Mouse (Mus musculus): ENCODE measurements around the gene Ifna15.
"Not testable (repeated sequence)": the region's sequence is repeated elsewhere in the genome, so short reads cannot be mapped to it uniquely, and the experiment has no call there.

The Ifna15 gene

DNA sequence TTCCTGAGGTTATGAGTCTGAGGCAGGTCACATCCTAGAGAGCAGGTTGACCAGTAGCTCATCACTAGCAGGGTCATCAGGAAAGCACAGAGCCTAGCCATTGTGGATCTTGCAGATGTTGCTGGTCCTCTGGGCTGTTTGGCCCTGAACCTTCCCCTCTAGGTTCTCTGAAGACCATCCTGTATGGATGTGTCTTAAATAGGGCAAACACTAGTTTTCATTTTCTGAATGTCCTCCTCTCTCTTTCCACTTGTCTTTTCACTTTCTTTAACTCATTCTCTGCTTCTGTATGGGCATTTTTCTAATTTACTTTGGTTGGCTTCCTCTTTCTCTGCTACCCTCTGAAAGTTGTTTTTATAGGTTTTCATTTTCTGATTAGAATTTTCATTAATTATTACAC, at the start of gene Ifna15:
TSS of gene Ifna15 (minus strand) at position 101 of the 400 bp plus-strand sequence.
- not testable (repeated sequence) for DNase-seq (ENCODE audit: low read depth, low spot score)

DNA sequence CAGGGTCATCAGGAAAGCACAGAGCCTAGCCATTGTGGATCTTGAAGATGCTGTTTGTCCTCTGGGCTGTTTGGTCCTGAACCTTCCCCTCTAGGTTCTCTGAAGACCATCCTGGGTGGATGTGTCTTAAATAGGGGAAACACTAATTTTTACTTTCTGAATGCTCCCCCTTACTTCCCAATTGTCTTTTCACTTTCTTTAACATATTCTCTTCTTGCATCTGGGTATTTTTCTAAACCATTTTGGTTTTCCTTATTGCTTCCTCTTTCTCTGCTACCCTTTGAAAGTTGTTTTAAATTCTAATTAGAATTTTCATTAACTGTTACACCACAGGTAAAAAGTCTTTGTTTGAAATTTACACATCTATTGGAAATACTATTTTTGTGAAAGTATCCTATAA, 45.2 kb upstream of the Ifna15 start, which contains the start of gene Ifna12:
TSS of gene Ifna12 (minus strand) at position 101 of the 400 bp plus-strand sequence.
- no peak for DNase-seq (ENCODE audit: low read depth, low spot score)

DNA sequence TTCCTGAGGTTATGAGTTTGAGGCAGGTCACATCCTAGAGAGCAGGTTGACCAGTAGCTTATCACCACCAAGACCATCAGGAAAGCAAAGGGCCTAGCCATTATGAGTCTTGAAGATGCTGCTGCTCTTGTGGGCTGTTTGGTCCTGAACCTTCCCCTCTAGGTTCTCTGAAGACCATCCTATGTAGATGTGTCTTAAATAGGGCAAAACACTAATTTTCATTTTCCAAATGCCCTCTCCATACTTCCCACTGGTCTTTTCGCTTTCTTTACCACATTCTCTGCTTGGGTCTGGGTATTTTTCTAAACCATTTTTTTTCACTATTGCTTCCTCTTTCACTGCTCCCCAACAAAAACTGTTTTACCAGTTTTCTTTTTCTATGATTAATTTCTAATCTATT, 34.2 kb upstream of the Ifna15 start, which contains the start of gene Ifna9:
TSS of gene Ifna9 (minus strand) at position 101 of the 400 bp plus-strand sequence.
- DNase-seq (ENCODE audit: low read depth, low spot score) = no peak

- DNase-seq (ENCODE audit: low read depth, low spot score) = no peak
These were observed 13.7 kb upstream of the Ifna15 start, which contains the start of gene Ifna14 for GRCm38 (mm10) chr4:88571698-88572097. Gene Ifna14 (minus strand): TSS chr4:88571798.

DNA sequence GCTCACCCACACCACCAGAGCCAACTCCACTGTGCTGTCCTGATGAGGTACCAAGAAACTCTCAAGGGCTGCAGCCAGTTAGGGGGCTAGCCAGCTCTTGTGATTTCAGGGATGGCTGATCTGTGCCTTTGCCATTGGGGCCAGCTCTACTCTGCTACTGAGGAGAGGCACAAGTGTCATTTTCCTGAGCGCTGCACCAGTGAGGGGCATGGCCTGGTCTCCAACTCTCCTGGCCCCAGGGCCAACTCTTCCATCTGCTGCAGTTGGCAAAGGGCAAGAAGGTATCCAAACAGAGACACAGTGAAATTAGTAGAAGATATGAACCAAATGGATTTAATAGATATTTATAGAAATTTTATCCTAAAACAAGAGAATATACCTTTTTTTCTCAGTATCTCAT, 3.7 kb upstream of the Ifna15 start:
- DNase-seq (ENCODE audit: low read depth, low spot score) = no peak

DNA sequence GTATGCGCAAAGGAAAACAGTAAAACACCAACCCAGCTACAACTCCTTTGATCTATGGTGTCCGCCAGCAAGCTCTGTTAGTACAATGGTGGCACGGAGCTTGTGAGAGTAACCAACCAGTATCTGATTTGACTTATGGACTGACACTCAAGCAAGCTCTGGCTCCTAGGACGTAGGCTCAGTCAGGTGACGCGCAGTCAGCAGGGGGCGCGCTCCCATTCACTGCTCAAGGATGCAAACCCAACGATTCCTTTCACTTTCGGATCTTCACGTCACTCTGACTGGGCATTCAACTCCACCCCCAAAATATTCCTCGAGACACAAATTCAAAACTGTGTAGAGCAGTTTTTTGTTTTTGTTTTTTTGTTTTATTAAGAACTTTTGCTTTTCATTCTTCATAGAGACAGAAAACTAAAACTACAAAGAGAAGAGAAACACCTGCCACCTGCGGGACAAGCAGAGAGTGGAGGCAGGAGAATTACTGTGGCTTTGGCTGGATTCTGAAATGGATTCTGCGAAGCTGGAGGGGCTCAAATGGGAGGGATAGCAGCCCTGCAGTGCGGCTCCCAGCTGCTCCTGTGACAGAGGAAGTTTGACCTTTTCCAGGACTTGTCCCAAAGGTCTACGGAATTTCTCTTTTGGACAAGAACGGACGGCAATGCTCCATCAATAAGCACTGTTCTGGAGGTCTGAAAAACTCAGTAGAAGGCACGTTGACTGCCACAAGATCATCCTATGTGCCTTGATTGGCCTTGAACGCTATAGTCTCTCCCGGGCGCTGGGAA, 7.7 kb downstream of the Ifna15 start:
- peak; percentile 64 for DNase-seq (ENCODE audit: low read depth, low spot score)

DNA sequence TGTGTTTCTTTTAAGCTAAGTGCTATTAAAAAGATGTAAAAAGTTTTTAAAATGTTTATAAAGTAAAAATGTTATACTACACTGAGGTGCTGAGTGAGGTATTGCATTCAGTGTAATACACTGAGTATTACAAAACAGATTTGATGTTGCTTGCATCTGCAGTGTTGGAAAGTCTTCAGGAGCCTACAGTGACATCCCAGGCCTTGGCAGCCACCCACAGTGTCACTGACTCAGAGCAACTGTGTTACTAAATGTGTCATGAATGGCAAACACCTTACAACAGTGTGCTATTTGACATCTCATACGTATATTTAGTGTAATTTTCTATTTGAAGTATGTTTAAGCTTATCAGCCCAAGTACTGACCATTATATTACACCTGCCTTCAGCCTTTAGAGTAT, 10.1 kb downstream of the Ifna15 start:
- DNase-seq (ENCODE audit: low read depth, low spot score) = no peak

GRCm38 (mm10) chr4:88543649-88544234, 14.3 kb downstream of the Ifna15 start:
- peak; percentile 49 for DNase-seq (ENCODE audit: low read depth, low spot score)

GRCm38 (mm10) chr4:88537328-88537727, 20.7 kb downstream of the Ifna15 start:
- no peak for DNase-seq (ENCODE audit: low read depth, low spot score)

GRCm38 (mm10) chr4:88536640-88537039, 21.4 kb downstream of the Ifna15 start:
- no peak for DNase-seq (ENCODE audit: low read depth, low spot score)

GRCm38 (mm10) chr4:88535742-88536141, 22.3 kb downstream of the Ifna15 start:
- peak; percentile 42 for DNase-seq (ENCODE audit: low read depth, low spot score)

DNA sequence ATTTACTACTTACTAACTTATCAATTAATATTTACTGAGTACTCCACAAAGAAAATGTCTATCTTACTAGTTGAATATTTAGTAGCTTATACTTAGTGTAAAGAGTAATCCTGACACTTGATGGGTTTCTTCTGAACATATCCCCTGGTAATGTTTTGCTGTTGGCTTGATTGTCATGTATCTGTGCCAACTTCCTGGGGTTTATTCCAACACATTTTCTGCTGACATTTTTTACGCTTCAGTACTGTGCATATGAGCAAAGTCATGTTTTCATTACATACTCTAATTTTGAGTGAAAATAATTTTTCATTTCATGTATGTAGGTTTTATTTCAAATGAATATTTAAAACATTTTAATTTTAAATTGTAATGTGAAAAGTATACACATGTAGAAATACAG, 23.1 kb downstream of the Ifna15 start:
- DNase-seq (ENCODE audit: low read depth, low spot score) = no peak

DNA sequence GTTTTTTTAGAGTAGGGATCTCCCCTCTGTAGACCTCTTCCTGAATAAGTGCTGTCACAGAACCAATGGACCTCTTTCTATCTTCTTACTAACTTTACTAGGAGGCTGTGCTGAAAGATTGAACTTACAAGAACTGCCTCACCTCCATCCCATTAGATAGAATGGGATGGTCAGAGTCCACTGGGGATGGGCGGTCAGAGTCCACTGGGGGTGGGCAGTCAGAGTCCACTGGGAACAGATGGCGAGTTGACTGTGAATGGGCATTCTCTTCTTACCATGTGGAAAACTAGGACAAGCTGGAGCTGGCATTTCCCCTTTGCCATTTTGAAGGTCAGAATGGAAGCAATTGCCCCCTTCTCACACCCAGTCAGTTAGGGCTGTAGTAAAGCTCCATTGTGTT, 24.5 kb downstream of the Ifna15 start:
- no peak for DNase-seq (ENCODE audit: low read depth, low spot score)

GRCm38 (mm10) chr4:88530892-88531291, 27.2 kb downstream of the Ifna15 start:
- no peak for DNase-seq (ENCODE audit: low read depth, low spot score)

DNA sequence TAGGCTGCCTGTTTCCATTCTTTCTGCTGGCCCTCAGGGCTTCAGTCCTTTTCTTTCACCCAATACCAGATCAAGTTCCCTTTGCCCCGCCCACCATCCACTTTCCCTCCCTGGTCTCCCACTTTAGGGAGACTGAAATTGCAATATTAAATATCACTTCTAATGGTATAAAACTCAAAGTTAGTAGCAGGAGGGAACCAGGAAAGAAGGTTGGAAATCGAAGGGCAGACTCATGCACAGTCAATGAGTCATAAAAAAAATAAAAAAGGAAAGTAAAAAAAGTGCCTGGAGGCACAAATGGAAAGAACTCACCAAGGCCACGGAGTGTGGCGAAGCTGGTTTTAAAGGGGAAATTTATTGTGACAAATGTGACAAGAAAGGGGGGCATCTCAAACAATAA, 27.8 kb downstream of the Ifna15 start:
- DNase-seq (ENCODE audit: low read depth, low spot score) = no peak

GRCm38 (mm10) chr4:88526379-88527049, 31.5 kb downstream of the Ifna15 start:
- no peak for DNase-seq (ENCODE audit: low read depth, low spot score)

- DNase-seq (ENCODE audit: low read depth, low spot score) = no peak
These were observed 32.7 kb downstream of the Ifna15 start for GRCm38 (mm10) chr4:88525393-88525792.

DNA sequence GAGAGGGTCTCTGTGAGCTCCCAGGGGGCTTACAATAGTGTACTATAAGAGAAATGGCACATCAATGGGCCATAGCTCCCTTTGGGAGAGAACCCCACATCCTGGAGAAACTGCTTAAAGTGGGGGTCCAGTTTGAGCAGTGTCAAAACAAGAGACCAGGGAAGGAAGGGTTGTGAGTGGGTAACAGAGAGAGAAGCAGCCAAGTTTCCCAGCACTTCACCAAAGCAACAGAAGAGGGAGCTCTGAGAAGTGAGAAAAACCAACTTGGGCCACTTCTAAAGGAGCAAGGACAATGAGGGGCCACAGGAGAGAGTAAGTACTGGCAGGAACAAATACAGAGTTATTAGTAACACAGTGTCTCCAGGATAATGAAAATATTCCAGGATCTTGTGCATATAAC, 34.8 kb downstream of the Ifna15 start:
- DNase-seq (ENCODE audit: low read depth, low spot score) = no peak

DNA sequence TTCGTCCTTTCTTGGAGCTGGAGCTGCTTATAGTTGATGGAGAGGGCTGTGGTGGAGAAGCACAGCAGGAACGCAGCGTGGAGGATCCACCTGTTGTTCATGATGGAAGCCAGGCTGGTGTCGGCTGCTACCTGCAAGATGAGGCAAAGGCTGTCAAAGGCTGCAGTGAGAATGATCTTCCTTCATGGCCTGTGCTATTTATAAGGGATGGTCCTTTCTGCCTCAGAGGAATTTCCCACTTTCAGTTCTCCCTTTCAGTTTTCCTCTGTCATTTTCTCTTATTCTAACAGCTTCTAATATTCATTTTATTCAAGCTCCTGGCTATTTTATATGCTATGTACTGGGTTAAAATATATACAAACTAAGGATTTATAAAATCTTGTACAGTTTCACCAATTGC, 35.4 kb downstream of the Ifna15 start, which contains the start of gene Ifnb1:
TSS of gene Ifnb1 (minus strand) at position 101 of the 400 bp plus-strand sequence.
- no peak for DNase-seq (ENCODE audit: low read depth, low spot score)

GRCm38 (mm10) chr4:88517957-88518356, 40.1 kb downstream of the Ifna15 start:
- no peak for DNase-seq (ENCODE audit: low read depth, low spot score)

DNA sequence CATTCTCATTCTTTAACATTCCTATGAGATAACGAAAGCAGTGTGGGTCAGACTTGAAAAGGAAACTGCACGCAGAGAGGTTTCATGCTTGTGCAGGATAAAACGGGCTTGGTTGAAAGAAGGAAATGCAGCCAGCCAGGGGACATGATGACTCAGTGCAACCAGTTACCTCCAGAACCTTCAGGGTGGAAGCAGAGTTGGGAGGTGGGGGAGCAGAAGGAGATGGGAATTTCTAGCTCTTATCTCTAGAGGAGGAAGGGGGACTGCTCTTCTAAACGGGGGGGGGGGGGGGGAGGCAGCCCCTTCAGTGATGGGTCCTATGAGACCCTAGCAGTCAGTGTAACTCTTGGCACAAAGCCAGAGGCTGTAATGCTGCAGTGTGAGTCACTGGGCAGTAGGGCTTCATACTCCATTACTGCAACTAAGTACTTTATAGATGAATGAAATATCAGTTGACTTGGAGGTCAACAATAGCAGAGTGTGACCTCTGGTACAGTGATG, 42.3 kb downstream of the Ifna15 start:
- DNase-seq (ENCODE audit: low read depth, low spot score) = no peak

GRCm38 (mm10) chr4:88515250-88515649, 42.8 kb downstream of the Ifna15 start:
- DNase-seq (ENCODE audit: low read depth, low spot score) = no peak
